Mouse (Mus musculus) limb, embryonic 14.5 days (tissue): ENCODE data around the gene Orm1. TPM values are rescaled to one million over a fixed set of nuclear protein-coding genes. Genes with fewer than 3 reads are reported as not detected.

ENCODE experiments used
- ATAC-seq: fragments of 200-750 bp; cut with Nextera tagmentation; 2 replicates; pipeline ENCODE4 v1.8.0; 2017; ENCODE audit warnings: low read depth, moderate number of reproducible peaks, moderate TSS enrichment; ENCODE audit not compliant: low FRiP score
- DNase-seq: peaks from one replicate; pipeline ENCODE4 v3.0.0-alpha.2; 2015; ENCODE audit warnings: low spot score
- H3K27ac ChIP-seq: fragments of 300-500 bp; sonication (generic); replicated peaks from 2 replicates; pipeline ENCODE4 v1.5.1; 2014; ENCODE audit warnings: low read depth, mild to moderate bottlenecking, low read length, moderate library complexity, mixed read lengths
- H3K27me3 ChIP-seq: fragments of 300-500 bp; sonication (generic); 2 replicates; pipeline ENCODE4 v1.6.1; 2014; ENCODE audit warnings: low read length, mixed read lengths; ENCODE audit not compliant: control insufficient read depth, insufficient read depth
- H3K36me3 ChIP-seq: fragments of 300-500 bp; sonication (generic); 2 replicates; pipeline ENCODE4 v1.6.1; 2014; ENCODE audit warnings: mild to moderate bottlenecking, low read length, moderate library complexity, mixed read lengths; ENCODE audit not compliant: control insufficient read depth, insufficient read depth
- H3K4me1 ChIP-seq: fragments of 300-500 bp; sonication (generic); 2 replicates; pipeline ENCODE4 v1.6.1; 2014; ENCODE audit warnings: antibody characterized with exemption, low read length, mixed read lengths; ENCODE audit not compliant: control insufficient read depth, insufficient read depth
- H3K4me2 ChIP-seq: fragments of 300-500 bp; sonication (generic); replicated peaks from 2 replicates; pipeline ENCODE4 v1.6.1; 2014; ENCODE audit warnings: low read depth, mild to moderate bottlenecking, low read length, moderate library complexity; ENCODE audit not compliant: severe bottlenecking
- H3K4me3 ChIP-seq: fragments of 300-500 bp; sonication (generic); replicated peaks from 2 replicates; pipeline ENCODE4 v1.5.1; 2014; ENCODE audit warnings: low read length
- H3K9ac ChIP-seq: fragments of 300-500 bp; sonication (generic); 2 replicates; pipeline ENCODE4 v1.6.1; 2014; ENCODE audit warnings: mild to moderate bottlenecking, low read depth, low read length, moderate library complexity; ENCODE audit not compliant: severe bottlenecking
- H3K9me3 ChIP-seq: fragments of 300-500 bp; sonication (generic); 2 replicates; pipeline ENCODE4 v1.6.1; 2016; ENCODE audit warnings: low read length; ENCODE audit not compliant: control insufficient read depth
- POLR2A ChIP-seq: fragments of 200-500 bp; IDR thresholded peaks from 2 replicates; pipeline ENCODE4 v1.8.0; 2012; ENCODE audit warnings: inconsistent platforms, mild to moderate bottlenecking, moderate library complexity, borderline replicate concordance; ENCODE audit not compliant: insufficient read depth, insufficient read length; ENCODE audit errors: extremely low read depth
- WGBS: fragments of 180-500 bp; shearing (Covaris S2); extraction: QIAGEN DNeasy Blood & Tissue Kit; methylation state at CpG from one replicate; pipeline ENCODE4 v1.1.7; 2014; 5-methylcytosine and 5-hydroxymethylcytosine counted together
- polyA plus RNA-seq, 2 experiments: library from polyadenylated mRNA; depleted of rRNA in 1 of 2; stranded (reverse) in 1 of 2; unstranded in 1 of 2; fragments of >200 nt; fragmentation: Nextera tagmentation in 1 of 2; extraction: Ambion mirVana in 1 of 2; gene quantifications; 2 replicates each; pipeline versions ENCODE4 v1.2.1 to v1.2.3; 2012 to 2014

Gene Orm1
- polyA plus RNA-seq, 2 experiments, result 0.28 to 1.6 TPM

DNA sequence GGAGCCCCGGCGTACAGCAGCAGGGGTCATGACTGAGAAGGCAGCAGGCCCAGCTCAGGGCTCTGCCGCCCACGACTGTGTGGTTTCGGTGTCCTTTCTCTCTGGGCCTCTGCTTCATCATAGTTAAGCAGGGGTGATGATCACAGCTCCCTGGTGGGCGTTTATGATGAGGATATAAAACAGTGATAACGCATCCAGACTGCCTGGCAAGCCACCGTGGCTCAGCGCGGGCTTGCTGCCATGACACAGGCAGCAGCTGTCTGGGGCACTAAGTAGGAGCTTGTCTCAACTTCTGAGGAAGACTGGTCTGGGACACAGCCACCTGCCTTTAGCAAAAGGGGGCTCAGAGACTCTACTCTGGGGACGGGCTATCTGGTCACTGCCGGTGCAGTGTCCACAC lies 39.1 kb downstream of the Orm1 start:
- peaks cover 68% of the 10 kb centered on the region for H3K36me3 ChIP-seq
- no peak overlapping the region for H3K4me3 ChIP-seq
- 82% methylated on average over 12 of the region's 12 CpGs for WGBS
- H3K9me3 ChIP-seq, result no peaks in the 10 kb centered on the region
- DNase-seq (no peak), ATAC-seq (no peak)
- no peak overlapping the region for H3K27ac ChIP-seq
- no peaks in the 10 kb centered on the region for H3K27me3 ChIP-seq
- H3K4me1 ChIP-seq, result no peaks in the 10 kb centered on the region
- H3K9ac ChIP-seq, result no peak overlapping the region
- H3K4me2 ChIP-seq, result no peak overlapping the region
- TF ChIP-seq POLR2A, result no peak

DNA sequence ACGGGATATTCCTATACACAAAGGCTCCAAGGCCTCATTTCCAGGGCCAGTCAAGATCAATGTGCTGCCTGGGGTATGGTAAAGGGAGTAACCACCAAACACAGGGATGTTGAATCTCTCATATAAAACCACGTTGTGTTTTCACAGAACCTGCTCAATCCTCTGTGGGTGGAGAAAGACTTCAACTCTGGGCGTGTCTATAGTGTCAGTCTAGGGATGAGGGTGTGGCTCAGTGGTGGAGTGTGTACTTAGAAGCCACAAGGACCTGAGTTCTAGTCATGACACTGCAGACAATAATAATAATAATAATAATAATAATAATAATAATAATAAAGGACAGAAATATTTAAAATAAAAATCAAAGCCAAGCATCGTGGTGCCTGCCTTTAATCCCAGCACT lies 39.9 kb downstream of the Orm1 start:
- no peak for ATAC-seq
- peaks cover 60% of the 10 kb centered on the region for H3K36me3 ChIP-seq
- H3K4me2 ChIP-seq, result no peak overlapping the region
- H3K9ac ChIP-seq, result no peak overlapping the region
- H3K4me3 ChIP-seq, result no peak overlapping the region
- 89% methylated on average over 4 of the region's 4 CpGs for WGBS
- H3K9me3 ChIP-seq, result no peaks in the 10 kb centered on the region
- no peak for DNase-seq
- H3K4me1 ChIP-seq, result peaks cover 1% of the 10 kb centered on the region; the same call in 1 of the 2 replicates
- H3K27ac ChIP-seq, result no peak overlapping the region
- no peaks in the 10 kb centered on the region for H3K27me3 ChIP-seq
- no peak for TF ChIP-seq POLR2A

DNA sequence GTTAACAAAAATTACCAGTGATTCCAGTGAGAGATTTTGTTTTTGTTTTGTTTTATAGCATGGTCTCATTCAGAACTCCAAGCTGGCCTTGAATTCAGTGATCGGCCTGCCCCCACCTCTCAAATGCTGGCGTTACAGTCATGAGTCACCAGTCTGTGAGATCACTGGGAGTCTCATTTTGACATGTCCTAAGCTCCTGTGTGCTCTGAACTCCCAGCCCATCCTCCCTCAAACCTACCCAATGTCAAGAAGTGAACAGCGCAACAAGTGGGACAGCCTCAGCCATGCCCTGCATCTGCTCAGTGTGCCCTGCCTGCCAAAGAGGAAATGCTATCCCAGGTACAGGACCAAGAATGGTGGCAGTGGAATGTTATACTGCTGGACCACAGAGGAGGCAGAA lies 40.9 kb downstream of the Orm1 start:
- no peak overlapping the region for H3K9ac ChIP-seq
- H3K27ac ChIP-seq, result no peak overlapping the region
- H3K9me3 ChIP-seq, result no peaks in the 10 kb centered on the region
- H3K27me3 ChIP-seq, result no peaks in the 10 kb centered on the region
- no peak for TF ChIP-seq POLR2A
- H3K4me1 ChIP-seq, result peaks cover 4% of the 10 kb centered on the region; the same call in 1 of the 2 replicates
- DNase-seq (no peak), ATAC-seq (no peak)
- 93% methylated on average over 3 of the region's 3 CpGs for WGBS
- H3K36me3 ChIP-seq, result peaks cover 50% of the 10 kb centered on the region
- H3K4me3 ChIP-seq, result no peak overlapping the region
- H3K4me2 ChIP-seq, result no peak overlapping the region

DNA sequence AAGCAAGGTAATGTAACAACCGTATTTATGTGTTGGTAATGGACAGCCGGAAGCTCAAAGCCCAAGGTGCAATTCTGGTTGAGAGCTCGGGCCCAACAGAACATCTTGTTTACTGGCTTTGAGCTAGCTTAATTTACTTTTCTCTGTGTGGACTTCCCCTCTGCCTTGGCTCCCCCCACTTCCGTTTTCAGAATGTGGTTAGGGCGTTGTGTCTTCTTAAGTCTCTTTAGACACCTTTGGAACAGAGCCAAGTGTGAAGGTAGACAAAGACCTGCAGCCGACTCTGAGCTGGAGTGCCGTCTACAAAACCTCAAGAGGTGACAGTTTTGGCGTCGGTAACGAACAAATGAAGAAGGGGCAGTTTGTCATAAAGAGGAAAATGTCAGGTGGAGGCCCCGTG lies 41.4 kb downstream of the Orm1 start:
- Histone ChIP-seq H3K4me3 (no peak overlapping the region), H3K27ac (no peak overlapping the region), H3K36me3 (peaks cover 44% of the 10 kb centered on the region), H3K27me3 (no peaks in the 10 kb centered on the region), H3K4me2 (no peak overlapping the region), H3K4me1 (peaks cover 4% of the 10 kb centered on the region; the same call in 1 of the 2 replicates), H3K9ac (no peak overlapping the region), H3K9me3 (no peaks in the 10 kb centered on the region)
- DNase-seq, result no peak
- no peak for ATAC-seq
- WGBS, result 75% methylated on average over 11 of the region's 11 CpGs
- no peak for TF ChIP-seq POLR2A

DNA sequence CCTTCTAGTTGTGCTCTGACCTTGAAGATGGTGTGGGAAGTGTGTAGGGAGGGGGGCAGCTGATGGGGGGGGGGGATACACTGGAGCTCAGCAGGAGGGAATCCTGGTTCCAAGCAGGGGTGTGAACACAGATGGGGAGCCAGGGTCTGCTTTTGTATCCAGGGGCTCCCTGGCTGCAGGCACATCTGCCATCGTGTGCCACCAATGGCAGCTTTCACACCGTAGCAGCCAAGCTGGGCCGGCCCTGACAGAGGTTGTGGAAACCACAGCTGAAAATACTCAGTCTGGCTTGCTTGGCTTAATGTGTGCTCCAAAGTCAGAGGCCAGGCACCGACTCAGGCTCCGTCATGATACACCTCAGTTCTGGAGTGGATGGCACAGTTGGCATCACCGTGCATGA lies 43.7 kb downstream of the Orm1 start:
- TF ChIP-seq POLR2A, result no peak
- no peak for DNase-seq
- no peaks in the 10 kb centered on the region for H3K27me3 ChIP-seq
- no peak overlapping the region for H3K4me2 ChIP-seq
- WGBS, result 68% methylated on average over 6 of the region's 6 CpGs
- H3K4me1 ChIP-seq, result peaks cover 4% of the 10 kb centered on the region; the same call in 1 of the 2 replicates
- H3K4me3 ChIP-seq, result no peak overlapping the region
- no peaks in the 10 kb centered on the region for H3K9me3 ChIP-seq
- H3K36me3 ChIP-seq, result peaks cover 40% of the 10 kb centered on the region
- H3K27ac ChIP-seq, result no peak overlapping the region
- no peak for ATAC-seq
- no peak overlapping the region for H3K9ac ChIP-seq
